Mouse (Mus musculus): ENCODE data around the gene 4933415F23Rik.
"Not testable (repeated sequence)": the region's sequence is repeated elsewhere in the genome, so short reads cannot be mapped to it uniquely, and the experiment has no call there.

4933415F23Rik gene

GRCm38 (mm10) chr1:23102021-23102420 is at the start of gene 4933415F23Rik:
Gene 4933415F23Rik, minus strand, starts transcription at chr1:23102253.
- in situ Hi-C loops (cut with MboI, MseI), result no loop called here

DNA sequence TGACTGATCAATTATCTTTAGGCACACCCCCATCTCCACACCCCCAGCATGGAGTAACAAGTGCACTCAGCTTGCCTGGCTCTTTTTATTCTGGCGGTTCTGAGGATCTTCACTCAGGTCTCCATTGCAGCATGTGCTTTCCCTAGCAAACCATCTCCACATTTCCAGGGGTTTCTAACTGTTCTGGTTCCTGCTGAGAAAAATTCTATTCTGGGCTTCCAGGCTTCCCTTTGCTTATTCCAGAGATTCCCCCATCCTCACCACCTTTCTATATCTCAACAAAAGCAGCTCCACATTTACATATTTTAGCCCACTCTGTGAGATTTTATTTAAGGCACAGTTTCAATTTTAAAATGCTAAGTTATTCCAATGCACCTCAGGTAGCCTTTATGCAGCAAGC is 49.7 kb upstream of the 4933415F23Rik start:
- in situ Hi-C loops (cut with MboI, MseI), result no loop called here

- in situ Hi-C loops (cut with MboI, MseI), result no loop called here
Observed at GRCm38 (mm10) chr1:23146198-23146873, 44.3 kb upstream of the 4933415F23Rik start.

DNA sequence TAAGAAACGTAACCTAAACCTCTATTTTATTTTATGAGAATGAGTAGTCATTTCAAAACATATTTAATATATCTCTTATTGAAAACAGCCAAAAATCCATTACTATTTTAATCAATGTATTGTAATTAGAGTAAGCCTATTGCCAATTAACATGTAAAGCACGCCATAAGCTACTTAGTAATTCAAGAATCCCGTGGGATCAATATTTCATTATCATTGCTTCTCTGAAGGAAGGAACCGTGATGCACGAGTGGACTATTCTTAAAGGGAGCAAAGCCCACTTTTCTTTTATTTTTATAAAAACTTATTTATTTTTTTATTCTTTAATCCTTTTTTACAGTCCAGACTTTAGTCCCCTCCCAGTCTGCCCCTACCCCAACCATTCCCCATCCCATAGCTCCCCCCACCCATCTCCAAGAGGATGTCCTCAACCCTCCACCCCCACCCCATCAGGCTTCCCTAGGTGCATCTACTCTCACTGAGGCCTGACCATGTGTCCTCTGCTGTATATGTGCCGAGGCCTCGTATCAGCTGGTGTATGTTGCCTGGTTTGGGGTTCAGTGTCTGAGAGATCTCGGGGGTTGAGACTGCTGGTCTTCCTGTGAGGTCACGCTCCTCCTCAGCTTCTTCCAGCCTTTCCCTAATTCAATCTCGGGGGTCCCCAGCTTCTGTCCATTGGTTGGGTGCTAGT is 39.2 kb upstream of the 4933415F23Rik start:
- in situ Hi-C loops (cut with MboI, MseI), result no loop called here

- in situ Hi-C loops (cut with MboI, MseI), result not testable (repeated sequence)
Observed at GRCm38 (mm10) chr1:23140530-23140929, 38.5 kb upstream of the 4933415F23Rik start.

GRCm38 (mm10) chr1:23120901-23121300 is 18.8 kb upstream of the 4933415F23Rik start:
- in situ Hi-C loops (cut with MboI, MseI), result no loop called here

- in situ Hi-C loops (cut with MboI, MseI), result no loop called here
Observed at GRCm38 (mm10) chr1:23119406-23119805, 17.4 kb upstream of the 4933415F23Rik start.

- in situ Hi-C loops (cut with MboI, MseI), result no loop called here
Observed at GRCm38 (mm10) chr1:23117423-23117822, 15.4 kb upstream of the 4933415F23Rik start.

GRCm38 (mm10) chr1:23109191-23109590 is 7.1 kb upstream of the 4933415F23Rik start:
- in situ Hi-C loops (cut with MboI, MseI), result no loop called here

DNA sequence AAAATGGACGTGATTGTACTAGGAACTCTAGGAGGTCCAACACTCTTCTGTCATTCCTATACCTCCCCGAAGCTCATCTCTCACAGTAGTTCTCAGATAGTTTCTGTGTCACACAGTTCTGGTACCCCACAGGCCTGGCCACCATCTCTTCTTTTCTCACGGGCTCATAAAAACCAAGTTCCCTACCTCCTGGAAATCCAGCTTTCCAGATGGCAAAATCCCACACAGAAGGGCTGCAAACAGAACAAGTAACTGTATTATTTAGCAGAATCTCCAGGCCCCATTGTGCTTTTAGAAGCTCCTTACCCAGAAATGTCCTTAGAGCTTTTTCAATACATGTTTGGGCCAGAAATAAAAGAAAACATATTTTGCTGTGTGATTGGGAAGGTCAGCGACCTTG is 828 bp upstream of the 4933415F23Rik start:
- in situ Hi-C loops (cut with MboI, MseI), result no loop called here

GRCm38 (mm10) chr1:23099791-23100190 is 2.3 kb downstream of the 4933415F23Rik start:
- in situ Hi-C loops (cut with MboI, MseI), result no loop called here

DNA sequence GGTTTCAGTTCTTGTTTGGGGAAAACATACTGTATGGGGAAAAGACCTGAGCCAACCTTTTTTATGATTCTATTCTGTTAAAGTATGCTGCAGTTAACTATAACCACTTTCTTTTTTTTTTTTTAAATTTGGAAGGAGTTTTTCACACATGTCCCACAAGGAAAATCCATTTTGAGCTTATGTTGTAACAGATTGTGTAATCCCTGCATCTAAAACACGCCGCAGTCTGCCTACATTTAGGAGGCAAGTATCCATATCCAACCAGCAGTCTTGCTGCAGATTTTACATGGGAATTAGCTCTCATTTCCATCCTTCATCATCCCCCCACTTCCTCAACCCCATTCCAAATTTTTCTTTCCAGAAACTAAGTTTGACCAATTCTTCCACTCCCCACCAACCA is 3.6 kb downstream of the 4933415F23Rik start:
- in situ Hi-C loops (cut with MboI, MseI), result no loop called here

- in situ Hi-C loops (cut with MboI, MseI), result no loop called here
Observed at GRCm38 (mm10) chr1:23097996-23098395, 4.1 kb downstream of the 4933415F23Rik start.

DNA sequence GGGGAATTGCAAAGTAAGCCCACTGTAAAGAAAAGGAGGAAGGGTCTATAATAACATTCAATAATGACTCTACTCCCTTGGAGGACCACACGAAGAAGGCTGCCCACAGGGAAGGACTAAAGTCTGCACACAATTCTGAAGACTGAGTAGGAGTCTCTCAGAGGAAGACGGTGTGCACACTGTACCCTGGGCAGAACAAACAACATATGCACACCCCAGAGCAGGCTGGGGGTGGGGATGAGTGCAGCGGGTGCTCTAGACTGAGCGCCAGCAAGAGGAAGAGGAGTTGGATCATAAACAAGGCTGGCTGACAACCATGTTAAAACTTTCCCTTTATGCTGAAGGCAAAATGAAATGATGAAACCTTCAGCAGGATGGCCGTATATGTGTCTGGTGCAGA is 34.3 kb downstream of the 4933415F23Rik start:
- in situ Hi-C loops (cut with MboI, MseI), result no loop called here

- in situ Hi-C loops (cut with MboI, MseI), result no loop called here
Observed at GRCm38 (mm10) chr1:23064717-23065475, 37.2 kb downstream of the 4933415F23Rik start.

GRCm38 (mm10) chr1:23063946-23064345 is 38.1 kb downstream of the 4933415F23Rik start:
- in situ Hi-C loops (cut with MboI, MseI), result no loop called here

DNA sequence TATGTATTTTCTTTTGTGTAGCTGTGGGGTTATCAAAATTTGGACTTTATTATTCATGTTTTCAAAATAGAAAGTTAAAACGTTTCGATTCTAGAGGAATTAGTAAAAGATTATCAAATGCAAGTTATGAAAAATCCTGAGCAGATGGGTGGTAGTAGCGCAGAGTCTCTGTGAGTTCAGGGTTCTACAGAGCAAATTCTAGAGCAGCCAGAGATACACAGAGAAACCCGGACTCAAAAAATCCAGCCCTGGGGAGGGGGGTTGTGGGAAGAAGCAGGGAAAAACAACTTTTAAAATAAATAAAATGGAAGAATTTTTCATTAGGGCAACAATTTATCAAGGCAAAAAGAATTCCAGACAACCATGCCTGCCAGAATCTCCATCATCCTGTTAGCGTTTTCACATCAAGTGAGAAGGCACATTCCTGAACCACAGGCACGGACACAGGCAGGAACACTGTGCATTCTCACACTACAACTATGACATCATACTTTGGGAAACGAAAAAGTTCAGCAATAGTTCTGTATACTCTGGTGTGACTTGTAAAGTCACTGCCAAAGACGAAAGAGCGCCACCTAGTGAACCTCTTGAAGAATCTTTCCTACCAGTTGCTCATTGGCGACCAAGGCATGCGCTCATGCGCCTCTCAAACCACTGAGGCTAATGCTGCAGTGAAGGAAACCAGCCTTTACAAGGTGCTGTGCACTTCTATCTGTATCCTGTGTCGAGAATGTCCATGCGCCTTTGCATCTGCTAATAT is 40.3 kb downstream of the 4933415F23Rik start:
- in situ Hi-C loops (cut with MboI, MseI), result no loop called here

- in situ Hi-C loops (cut with MboI, MseI), result no loop called here
Observed at GRCm38 (mm10) chr1:23060056-23060455, 42.0 kb downstream of the 4933415F23Rik start.
